Mouse (Mus musculus) monocyte, adult 2 months (primary cell): ENCODE measurements at regions not wholly inside any gene's neighbourhood (a gene's known extent, or its start where the extent isn't known, plus 50 kb on each side); places are given as distances from the start of the nearest gene placed in this dataset.
"Not testable (repeated sequence)": the region's sequence is repeated elsewhere in the genome, so short reads cannot be mapped to it uniquely, and the experiment has no call there.

Experiments used
- DNase-seq, 2 experiments: peaks; one replicate each; pipeline ENCODE4 v3.0.0; 2022; ENCODE audit warnings: low spot score in 2 of 2, low read depth in 1 of 2

DNA sequence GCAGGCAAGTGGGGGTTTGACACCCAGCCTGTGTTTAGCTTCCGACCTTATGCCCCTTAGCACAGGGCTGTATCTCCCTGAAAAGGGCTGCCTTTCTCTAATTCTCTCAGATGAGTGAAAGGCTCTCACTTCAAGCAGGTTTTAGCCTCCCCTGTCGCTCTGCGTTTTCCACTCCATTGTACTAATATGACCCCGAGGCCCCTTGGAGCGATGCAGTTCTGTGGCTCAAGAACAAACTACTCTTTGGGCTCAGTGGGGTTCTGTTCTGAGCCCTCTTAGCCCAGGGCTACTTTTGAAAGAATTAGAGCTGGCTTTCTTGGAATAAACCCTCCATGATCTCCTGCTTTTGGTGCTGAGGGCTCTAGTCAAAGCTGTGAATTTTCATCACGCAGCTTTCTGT is 53.4 kb upstream of the Castor2 start:
- no peak for DNase-seq

GRCm38 (mm10) chr5:134042938-134043337 is 56.6 kb upstream of the Castor2 start:
- DNase-seq = not testable (repeated sequence)

GRCm38 (mm10) chr5:134027316-134027966 is 72.1 kb upstream of the Castor2 start:
- no peak for DNase-seq

DNA sequence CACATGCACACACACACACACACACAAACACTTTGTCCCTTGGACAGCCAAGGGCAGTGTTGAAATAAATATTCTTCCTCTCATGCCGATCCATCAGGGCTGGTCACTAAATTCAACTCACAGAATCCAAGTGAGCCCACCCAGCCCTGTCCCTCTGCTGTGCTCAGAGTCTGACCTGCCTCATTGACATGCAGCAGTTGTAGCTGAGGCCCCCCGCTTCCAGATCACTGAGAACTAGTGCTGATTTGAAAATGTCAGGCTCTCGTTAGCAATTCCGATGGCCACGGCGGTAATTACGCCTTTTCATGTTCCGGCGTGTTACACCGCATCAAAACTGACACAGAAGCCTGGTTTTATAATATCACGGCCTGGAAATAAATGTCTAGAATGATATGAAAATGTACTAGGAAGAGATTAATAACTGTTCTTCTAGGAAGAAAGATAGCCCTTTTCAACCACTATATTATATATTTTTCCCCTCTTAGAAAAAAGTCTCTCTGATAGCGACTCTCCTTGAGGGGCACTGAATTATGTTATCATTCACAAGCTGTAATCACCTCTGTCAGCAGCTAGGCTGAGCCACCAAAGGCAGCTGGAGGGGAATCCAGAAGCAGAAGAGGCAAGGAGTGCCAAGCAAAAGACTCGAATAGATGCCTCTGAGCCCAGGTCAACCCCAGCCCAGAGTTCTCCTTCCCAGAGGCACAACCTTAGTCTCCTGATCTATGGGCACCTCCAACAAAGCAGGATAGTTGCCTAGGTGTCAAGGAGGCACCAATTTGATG is 79.7 kb upstream of the Castor2 start:
- no peak for DNase-seq

GRCm38 (mm10) chr5:134014257-134015163 is 85.0 kb upstream of the Castor2 start:
- no peak for DNase-seq

- no peak for DNase-seq
Observed at GRCm38 (mm10) chr5:134013206-134013605, 86.3 kb upstream of the Castor2 start.

DNA sequence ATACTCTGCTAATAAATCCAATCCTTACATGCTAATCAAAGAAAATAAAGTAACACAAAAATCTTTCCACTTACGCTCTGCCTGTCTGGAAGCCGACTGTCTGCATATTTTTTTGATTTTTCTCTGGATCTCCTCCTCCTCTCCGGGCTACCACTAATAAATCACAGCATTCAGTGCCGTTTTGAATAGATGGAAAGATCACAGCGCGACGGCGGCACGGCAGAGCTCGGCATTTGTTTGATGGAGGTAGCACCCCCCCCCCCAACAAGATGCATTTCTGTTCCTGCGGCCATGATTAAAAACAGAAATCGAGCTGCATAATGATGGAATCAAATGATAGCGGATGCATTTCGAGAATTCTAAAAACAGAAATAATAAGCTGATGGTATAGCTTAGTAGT is 89.7 kb upstream of the Castor2 start:
- no peak for DNase-seq

GRCm38 (mm10) chr5:134007127-134007771 is 92.3 kb upstream of the Castor2 start:
- DNase-seq = no peak

DNA sequence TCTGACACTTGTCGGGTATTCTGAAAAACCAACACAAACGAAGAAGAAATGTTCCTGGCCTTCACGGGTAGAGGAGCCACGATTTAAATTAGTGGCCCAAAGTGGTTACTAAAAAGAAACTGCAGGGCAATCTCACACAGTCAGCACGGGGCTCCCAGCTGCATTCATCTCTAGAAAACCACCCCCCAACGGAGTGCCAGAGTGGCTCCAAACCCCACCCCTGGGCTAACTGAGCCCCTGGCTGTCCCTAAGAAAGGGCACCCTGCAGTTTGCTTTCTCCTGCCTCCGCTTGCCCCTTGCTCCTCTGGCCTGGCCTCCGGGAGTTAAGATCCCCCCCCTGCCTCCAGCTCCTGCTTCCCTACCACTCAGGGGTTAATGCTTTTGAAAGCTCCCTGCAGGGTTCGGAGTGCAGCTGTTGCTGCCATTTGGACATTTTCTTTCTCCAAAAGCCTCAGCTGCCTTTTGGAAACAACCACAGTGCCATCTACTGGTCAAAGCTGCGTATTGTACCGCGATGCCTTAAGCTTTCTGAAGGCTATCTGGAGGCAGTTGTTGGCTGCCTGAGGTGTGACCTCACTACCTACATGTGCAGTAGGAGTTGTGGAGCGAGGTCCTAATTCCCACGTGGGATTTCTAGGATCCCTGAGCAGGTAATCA is 92.9 kb upstream of the Castor2 start:
- peak; percentile 10 to 11 for DNase-seq

DNA sequence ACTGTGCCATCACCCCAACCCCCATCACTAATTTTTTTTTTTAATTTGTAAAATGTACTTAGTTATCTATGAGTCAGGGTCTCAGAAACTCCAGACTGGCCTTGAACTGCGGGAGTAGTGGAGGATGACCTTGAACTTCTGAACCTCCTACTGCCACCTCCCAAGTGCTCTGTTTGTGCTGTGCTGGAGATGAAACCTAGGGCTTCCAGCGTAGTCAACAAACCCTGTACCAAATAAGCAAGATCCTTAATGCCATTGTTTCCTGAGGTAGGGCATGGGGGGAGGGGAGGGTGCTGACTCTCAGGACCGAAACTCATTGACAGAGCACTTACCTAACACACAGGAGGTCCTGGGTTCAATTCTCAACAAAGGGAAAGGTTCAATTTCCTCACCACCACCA is 93.5 kb upstream of the Castor2 start:
- DNase-seq = no peak

GRCm38 (mm10) chr5:134000100-134000499 is 99.4 kb upstream of the Castor2 start:
- no peak for DNase-seq

- DNase-seq = no peak
Observed at GRCm38 (mm10) chr5:133999698-134000097, 99.8 kb upstream of the Castor2 start.

- no peak for DNase-seq
Observed at GRCm38 (mm10) chr5:133991994-133992393, 107.5 kb upstream of the Castor2 start.

DNA sequence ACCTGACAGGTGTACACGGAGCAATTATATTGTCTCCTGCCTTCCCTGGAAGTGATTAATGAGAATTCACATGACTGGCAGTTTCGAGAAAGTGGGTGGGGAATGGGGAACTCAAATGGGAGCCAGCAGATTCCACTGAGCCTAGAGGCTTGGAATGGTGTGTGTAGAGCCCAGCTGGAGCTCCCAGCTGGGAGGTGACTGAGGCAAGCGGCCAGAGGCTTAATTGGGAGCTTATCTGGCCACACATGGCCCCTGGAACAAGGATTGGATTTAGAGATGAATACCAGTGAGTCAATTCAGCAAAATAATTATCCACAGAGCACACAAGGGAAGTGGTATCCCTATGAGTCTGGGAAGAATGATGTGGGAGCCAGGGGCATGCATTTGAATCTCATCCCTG is 108.0 kb upstream of the Castor2 start:
- DNase-seq = no peak

DNA sequence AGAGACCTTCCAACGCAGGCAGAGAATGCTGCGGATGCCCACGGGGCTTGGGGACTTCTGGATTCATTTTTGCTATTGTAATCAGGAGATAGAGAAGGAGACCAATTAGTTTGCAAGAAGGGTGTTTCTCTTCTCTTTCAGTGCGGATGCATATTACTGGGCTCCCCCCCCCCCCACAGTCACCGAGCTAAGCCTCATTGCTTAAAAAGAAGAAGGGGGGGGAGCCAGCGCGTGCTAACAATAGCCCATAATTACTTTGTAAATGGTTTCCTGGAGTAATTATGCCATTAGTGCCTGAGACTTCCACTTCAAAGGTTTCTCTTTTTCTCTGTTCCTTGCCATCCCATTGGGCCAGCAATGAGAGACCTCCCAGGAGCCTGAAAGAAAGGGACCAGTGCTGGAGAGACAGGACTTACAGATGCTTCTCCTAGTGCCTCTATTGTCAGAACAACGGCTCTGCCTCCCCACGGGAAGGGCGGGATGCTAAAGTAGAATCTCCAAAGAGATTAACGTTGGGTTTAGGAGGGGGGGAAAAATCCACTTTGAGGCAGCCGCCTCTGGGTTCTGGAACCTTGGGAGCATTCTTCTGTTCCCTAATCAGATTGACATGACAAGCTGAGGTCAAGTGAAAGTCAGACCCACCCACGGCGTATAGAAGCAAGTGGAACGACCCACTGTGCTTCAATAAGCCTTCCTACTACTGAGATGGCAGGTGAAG is 116.1 kb upstream of the Castor2 start:
- no peak for DNase-seq

- no peak for DNase-seq
Observed at GRCm38 (mm10) chr5:133970421-133970914, 129.0 kb upstream of the Castor2 start.

- no peak for DNase-seq
Observed at GRCm38 (mm10) chr5:133963301-133963700, 136.2 kb upstream of the Castor2 start.

DNA sequence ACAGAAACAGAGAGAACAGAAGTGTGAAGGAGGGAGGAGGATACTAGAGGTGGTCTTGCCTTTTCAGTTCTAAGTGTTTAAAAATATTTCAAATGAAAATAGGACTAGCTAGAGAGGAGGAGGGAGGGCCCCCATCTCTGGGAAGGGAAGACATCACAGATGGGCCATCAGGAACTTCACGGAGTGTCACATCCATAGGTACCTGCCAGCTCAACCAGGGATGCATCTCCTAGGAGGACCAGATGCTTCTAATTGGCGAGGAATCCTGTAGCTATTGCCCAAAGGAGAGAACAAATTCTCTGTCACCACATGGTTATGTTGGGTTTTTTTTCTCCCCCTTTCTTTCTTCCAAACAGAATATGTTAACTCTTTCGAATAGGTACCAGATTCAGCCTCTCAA is 158.7 kb upstream of the Castor2 start:
- DNase-seq = no peak

GRCm38 (mm10) chr5:133940030-133940429 is 159.5 kb upstream of the Castor2 start:
- DNase-seq = no peak
